Mouse (Mus musculus): ENCODE measurements around the gene H2al2a. TPM values are rescaled to one million over a fixed set of nuclear protein-coding genes. Genes with fewer than 3 reads are reported as not detected.

The H2al2a gene
- polyA plus RNA-seq, 1 experiment from 2014 or later, result not detected

DNA sequence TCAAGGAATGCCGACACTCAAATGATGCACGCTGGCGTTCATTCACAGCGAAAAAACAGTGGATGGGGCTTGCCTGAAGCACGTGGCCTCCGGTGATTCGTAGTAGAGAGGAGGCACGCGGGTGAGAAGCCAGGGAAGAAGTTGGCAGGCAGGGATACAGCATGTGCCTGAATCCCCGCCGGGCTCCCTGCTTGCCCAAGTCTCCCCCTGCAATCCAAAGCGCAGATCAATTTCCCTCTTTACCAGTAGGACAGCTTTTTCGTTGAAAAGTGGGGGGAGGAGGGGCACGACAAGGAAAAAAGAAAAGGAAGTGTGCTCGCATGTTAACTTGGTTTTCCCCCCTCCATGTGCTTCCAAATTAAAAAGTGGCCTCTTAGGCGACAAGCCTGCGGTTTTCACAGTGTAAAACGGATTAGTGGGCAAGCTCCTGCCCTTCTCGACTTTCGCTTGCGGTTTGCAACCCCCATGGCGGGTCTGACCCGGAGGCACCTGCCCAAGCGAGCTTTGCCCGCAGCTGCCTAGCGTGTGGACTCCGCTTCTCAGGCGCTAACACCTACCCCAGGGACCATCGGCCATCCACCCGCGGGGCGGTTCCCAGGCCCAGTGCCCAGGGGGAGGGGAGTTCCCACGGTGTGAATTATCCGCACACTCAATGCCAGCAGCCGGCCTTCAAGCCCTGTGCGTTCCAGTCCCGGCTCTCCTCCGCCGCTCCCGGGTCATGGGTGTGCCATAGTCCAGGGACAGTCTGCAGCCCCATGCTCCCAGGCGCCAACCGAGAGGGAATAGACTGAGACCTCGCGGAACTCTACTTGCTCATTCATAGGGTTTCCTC lies 29.6 kb upstream of the H2al2a start:
- no peaks in the 10 kb centered on the region for H3K36me3 ChIP-seq (replicated peaks)
- peak overlapping the region; percentile 43; the same call in 1 of the 2 replicates for H3K9ac ChIP-seq
- no peak for ATAC-seq (ENCODE audit: insufficient read depth)
- peaks cover 68% of the 10 kb centered on the region for H3K27me3 ChIP-seq
- H3K4me3 ChIP-seq (replicated peaks), result peak overlapping the region; percentile 63
- H3K27ac ChIP-seq (replicated peaks), result 0 out of 2 replicates have a peak overlapping the region, but pooled peaks have one; percentile 33
- H3K4me2 ChIP-seq, result peak overlapping the region; percentile 87
- no peaks in the 10 kb centered on the region for H3K9me3 ChIP-seq (replicated peaks)
- H3K4me1 ChIP-seq (replicated peaks), result peaks cover 35% of the 10 kb centered on the region
- under 1% methylated on average over 44 of the region's 44 CpGs for WGBS (ENCODE audit: insufficient replicate concordance)

DNA sequence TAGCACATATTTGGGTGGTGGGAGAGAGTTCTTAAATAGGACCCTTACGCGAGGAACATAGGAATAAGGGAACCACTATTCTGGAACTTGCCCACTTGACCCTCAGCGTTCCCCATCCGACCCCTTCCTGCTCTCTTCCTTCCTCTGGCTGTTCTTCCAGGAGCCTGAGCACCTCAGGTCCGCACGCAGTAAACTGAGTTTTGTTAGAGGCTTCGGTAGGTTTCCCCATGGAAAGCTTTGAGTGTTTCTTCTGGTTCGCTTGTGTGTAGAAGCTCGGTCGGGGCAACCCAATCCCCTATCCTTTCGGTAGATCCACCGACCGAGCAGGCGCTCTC lies 29.0 kb upstream of the H2al2a start:
- H3K27ac ChIP-seq (replicated peaks), result no peak overlapping the region
- peaks cover 35% of the 10 kb centered on the region for H3K4me1 ChIP-seq (replicated peaks)
- peaks cover 63% of the 10 kb centered on the region for H3K27me3 ChIP-seq
- 2% methylated on average over 14 of the region's 14 CpGs for WGBS (ENCODE audit: insufficient replicate concordance)
- no peaks in the 10 kb centered on the region for H3K36me3 ChIP-seq (replicated peaks)
- peak overlapping the region; percentile 43; the same call in 1 of the 2 replicates for H3K9ac ChIP-seq
- H3K4me2 ChIP-seq, result peak overlapping the region; percentile 87
- peak overlapping the region; percentile 63 for H3K4me3 ChIP-seq (replicated peaks)
- no peak for ATAC-seq (ENCODE audit: insufficient read depth)
- H3K9me3 ChIP-seq (replicated peaks), result no peaks in the 10 kb centered on the region

DNA sequence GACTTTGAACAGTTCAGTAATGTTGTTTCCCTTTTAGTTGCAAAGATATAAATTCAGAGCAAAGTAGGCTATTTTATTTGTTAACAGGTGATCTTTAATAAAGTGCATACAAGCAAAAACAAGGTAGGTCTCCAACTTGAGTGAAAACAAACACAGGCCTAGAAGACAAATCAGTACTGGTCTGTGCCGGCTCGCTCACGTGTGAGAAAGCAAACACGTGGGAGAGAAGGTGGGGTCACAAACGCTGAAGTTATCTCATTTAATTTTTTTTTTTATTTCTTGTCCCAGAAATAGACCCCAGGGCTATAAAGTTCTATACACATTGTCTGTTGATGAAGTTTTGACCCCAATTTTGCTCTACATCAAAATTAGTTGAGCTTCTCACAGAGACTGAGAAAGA lies 28.4 kb upstream of the H2al2a start:
- Histone ChIP-seq H3K27ac (replicated peaks) (no peak overlapping the region), H3K36me3 (replicated peaks) (no peaks in the 10 kb centered on the region), H3K27me3 (peaks cover 56% of the 10 kb centered on the region), H3K4me2 (peak overlapping the region; percentile 87; the same call in 1 of the 2 replicates), H3K4me1 (replicated peaks) (peaks cover 35% of the 10 kb centered on the region), H3K9me3 (replicated peaks) (no peaks in the 10 kb centered on the region), H3K9ac (no peak overlapping the region), H3K4me3 (replicated peaks) (no peak overlapping the region)
- ATAC-seq (ENCODE audit: insufficient read depth), result no peak
- WGBS (ENCODE audit: insufficient replicate concordance), result 45% methylated on average over 5 of the region's 5 CpGs

DNA sequence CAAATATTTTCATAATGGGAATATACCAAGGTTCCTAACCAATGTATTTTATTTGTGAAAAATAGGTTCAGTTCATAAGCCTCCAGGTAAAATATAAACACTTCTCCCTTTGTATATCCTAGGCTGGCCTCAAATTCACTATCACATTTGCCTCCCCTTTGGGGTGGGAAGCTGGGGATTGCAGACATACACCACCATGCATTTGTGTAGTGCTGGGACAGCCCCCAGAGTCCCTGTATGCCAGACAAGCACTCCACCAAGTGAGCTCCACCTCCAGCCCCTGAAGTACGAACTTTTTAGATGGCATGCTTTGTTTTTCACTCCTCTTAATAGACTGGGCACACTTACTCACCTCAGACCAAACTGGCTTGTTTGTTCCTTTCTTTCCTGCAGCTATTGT lies 26.1 kb upstream of the H2al2a start:
- H3K27ac ChIP-seq (replicated peaks), result no peak overlapping the region
- no peak for ATAC-seq (ENCODE audit: insufficient read depth)
- H3K4me1 ChIP-seq (replicated peaks), result peaks cover 24% of the 10 kb centered on the region
- no peak overlapping the region for H3K4me3 ChIP-seq (replicated peaks)
- H3K9ac ChIP-seq, result no peak overlapping the region
- no peaks in the 10 kb centered on the region for H3K36me3 ChIP-seq (replicated peaks)
- peaks cover 35% of the 10 kb centered on the region for H3K27me3 ChIP-seq
- no peaks in the 10 kb centered on the region for H3K9me3 ChIP-seq (replicated peaks)
- 51% methylated on average over 1 of the region's 1 CpGs for WGBS (ENCODE audit: insufficient replicate concordance)
- H3K4me2 ChIP-seq, result no peak overlapping the region

DNA sequence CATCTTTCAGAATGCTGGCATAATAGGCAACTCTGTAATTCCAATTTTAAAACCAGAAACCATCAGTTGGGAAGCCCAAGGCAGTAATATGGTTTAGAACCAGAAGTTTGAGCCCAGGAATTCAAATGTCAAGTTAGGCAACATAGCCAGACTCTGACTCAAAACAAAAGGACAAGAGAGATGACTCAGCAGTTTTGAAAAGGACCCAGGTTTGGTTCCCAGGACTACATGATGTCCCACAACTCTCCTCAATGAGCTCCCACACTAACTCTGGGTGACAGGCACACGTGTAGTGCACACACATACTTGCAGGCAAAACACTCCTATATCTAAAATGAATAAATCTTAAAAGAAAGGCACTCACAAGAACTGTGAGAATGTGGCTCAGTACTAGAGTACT lies 22.4 kb upstream of the H2al2a start:
- 61% methylated on average over 1 of the region's 1 CpGs for WGBS (ENCODE audit: insufficient replicate concordance)

DNA sequence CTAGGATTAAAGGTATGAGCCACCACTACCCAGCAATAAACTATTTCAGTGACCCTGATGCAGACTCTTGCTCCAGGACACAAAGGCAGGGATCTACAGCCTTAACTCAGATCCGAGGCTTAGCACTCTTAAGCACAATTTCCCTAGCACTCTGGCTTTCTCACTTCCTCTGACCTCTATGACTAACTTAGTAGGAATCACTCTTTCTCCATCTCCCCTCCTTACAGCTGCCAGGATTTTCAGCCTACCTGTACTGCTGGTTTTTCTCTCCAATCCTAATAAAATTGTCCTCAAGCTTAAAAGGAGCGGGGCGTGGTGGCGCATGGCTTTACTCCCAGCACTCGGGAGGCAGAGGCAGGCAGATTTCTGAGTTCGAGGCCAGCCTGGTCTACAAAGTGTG lies 20.6 kb upstream of the H2al2a start:
- Histone ChIP-seq H3K9me3 (replicated peaks) (no peaks in the 10 kb centered on the region), H3K36me3 (replicated peaks) (no peaks in the 10 kb centered on the region), H3K4me3 (replicated peaks) (no peak overlapping the region), H3K27me3 (no peaks in the 10 kb centered on the region), H3K4me2 (no peak overlapping the region), H3K9ac (no peak overlapping the region), H3K4me1 (replicated peaks) (no peaks in the 10 kb centered on the region), H3K27ac (replicated peaks) (no peak overlapping the region)
- 75% methylated on average over 6 of the region's 6 CpGs for WGBS (ENCODE audit: insufficient replicate concordance)
- no peak for ATAC-seq (ENCODE audit: insufficient read depth)

More for the DNA sequence above, 22.4 kb upstream of the H2al2a start:
- Histone ChIP-seq H3K4me2 (no peak overlapping the region), H3K9ac (no peak overlapping the region), H3K36me3 (replicated peaks) (no peaks in the 10 kb centered on the region), H3K9me3 (replicated peaks) (no peaks in the 10 kb centered on the region), H3K27ac (replicated peaks) (no peak overlapping the region), H3K27me3 (peaks cover 3% of the 10 kb centered on the region), H3K4me1 (replicated peaks) (no peaks in the 10 kb centered on the region), H3K4me3 (replicated peaks) (no peak overlapping the region)
- no peak for ATAC-seq (ENCODE audit: insufficient read depth)

DNA sequence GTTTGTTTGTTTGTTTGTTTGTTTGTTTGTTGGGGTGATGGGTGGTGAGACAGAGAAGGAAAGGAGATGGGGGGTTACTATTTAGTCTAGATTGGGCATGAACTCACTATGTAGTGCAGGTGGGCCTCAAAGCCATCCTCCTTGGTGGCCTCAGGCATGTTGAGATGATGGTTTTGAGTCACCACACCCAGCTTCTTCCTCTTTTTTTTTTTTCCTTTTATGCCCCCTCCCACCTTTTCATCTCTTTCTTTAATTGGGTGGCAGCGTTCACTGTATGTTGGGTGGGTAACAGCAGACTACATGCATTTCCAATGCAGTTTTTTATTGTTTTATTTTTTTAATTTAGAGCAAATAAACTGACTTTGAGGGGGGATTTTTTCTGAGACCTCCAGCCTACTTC lies 19.9 kb upstream of the H2al2a start:
- 69% methylated on average over 1 of the region's 1 CpGs for WGBS (ENCODE audit: insufficient replicate concordance)
- H3K36me3 ChIP-seq (replicated peaks), result no peaks in the 10 kb centered on the region
- H3K9ac ChIP-seq, result no peak overlapping the region
- H3K4me3 ChIP-seq (replicated peaks), result no peak overlapping the region
- no peak overlapping the region for H3K27ac ChIP-seq (replicated peaks)
- no peak overlapping the region for H3K4me2 ChIP-seq
- ATAC-seq (ENCODE audit: insufficient read depth), result no peak
- no peaks in the 10 kb centered on the region for H3K27me3 ChIP-seq
- H3K4me1 ChIP-seq (replicated peaks), result no peaks in the 10 kb centered on the region
- no peaks in the 10 kb centered on the region for H3K9me3 ChIP-seq (replicated peaks)

DNA sequence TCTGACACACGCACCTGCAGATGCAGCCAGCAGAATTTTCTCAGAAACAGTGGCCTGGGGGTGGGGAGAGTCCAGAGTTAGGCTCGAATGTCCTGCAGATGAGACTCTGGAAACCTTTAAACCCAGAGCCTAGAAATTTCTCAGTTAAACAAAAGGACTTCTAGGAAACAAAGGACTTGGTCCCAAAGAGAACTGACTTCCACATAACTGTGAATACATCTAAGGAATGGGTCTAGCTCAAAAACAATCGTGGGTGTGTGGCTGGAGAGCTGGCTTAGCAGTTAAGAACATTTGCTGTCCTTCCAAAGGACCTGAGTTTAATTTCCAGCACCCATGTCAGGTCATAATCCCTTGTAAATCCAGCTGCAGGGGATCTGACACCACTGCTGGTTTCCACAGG lies 18.8 kb upstream of the H2al2a start:
- Histone ChIP-seq H3K4me1 (replicated peaks) (no peaks in the 10 kb centered on the region), H3K9ac (no peak overlapping the region), H3K36me3 (replicated peaks) (no peaks in the 10 kb centered on the region), H3K4me2 (no peak overlapping the region), H3K27ac (replicated peaks) (no peak overlapping the region), H3K9me3 (replicated peaks) (no peaks in the 10 kb centered on the region), H3K27me3 (no peaks in the 10 kb centered on the region), H3K4me3 (replicated peaks) (no peak overlapping the region)
- ATAC-seq (ENCODE audit: insufficient read depth), result no peak
- 48% methylated on average over 3 of the region's 3 CpGs for WGBS (ENCODE audit: insufficient replicate concordance)

DNA sequence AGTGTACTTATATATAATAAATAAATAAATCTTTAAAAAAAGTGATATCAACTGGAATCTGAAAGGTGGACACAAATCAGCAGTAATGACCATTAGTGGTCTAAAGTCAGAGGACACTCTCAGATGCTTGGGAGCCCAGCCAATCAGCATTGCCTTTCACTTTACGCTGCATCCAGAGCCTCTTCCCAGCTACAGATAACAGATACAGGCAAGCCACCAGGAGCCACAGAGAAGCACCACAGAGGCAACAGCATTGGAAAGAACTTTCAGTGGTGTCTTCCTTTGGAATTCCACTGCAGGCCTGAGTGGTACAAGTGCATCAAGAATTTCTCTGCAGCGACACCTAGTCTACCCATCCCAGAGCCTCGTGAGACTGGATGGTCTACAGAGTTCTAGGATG lies 16.1 kb upstream of the H2al2a start:
- no peak overlapping the region for H3K4me3 ChIP-seq (replicated peaks)
- H3K27ac ChIP-seq (replicated peaks), result no peak overlapping the region
- no peak overlapping the region for H3K4me2 ChIP-seq
- H3K27me3 ChIP-seq, result no peaks in the 10 kb centered on the region
- no peak overlapping the region for H3K9ac ChIP-seq
- no peaks in the 10 kb centered on the region for H3K4me1 ChIP-seq (replicated peaks)
- no peaks in the 10 kb centered on the region for H3K36me3 ChIP-seq (replicated peaks)
- ATAC-seq (ENCODE audit: insufficient read depth), result no peak
- 74% methylated on average over 3 of the region's 3 CpGs for WGBS (ENCODE audit: insufficient replicate concordance)
- no peaks in the 10 kb centered on the region for H3K9me3 ChIP-seq (replicated peaks)

DNA sequence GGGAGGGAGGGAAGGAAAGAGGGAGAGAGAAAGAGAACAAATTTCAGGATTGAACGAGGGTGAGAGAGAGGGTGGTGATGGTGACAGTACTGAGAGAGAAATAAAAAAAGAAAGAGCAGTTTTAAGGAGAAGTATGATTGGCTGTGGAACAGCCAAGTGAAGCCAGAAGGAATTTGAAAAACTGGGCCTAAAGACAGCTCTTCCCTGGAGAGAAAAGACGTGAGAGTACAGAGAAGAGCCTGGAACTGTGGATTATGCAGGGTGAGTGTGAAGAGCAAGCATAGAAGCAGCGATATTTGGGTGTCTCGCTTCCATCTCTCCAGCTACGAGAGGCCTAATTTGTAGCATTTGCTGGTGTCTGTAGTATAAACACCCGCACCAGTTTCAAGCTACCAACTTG lies 14.5 kb upstream of the H2al2a start:
- 67% methylated on average over 6 of the region's 6 CpGs for WGBS (ENCODE audit: insufficient replicate concordance)
- no peak for ATAC-seq (ENCODE audit: insufficient read depth)
- no peak overlapping the region for H3K9ac ChIP-seq
- no peaks in the 10 kb centered on the region for H3K36me3 ChIP-seq (replicated peaks)
- H3K9me3 ChIP-seq (replicated peaks), result no peaks in the 10 kb centered on the region
- no peak overlapping the region for H3K4me2 ChIP-seq
- H3K4me1 ChIP-seq (replicated peaks), result no peaks in the 10 kb centered on the region
- H3K27ac ChIP-seq (replicated peaks), result no peak overlapping the region
- H3K4me3 ChIP-seq (replicated peaks), result no peak overlapping the region
- no peaks in the 10 kb centered on the region for H3K27me3 ChIP-seq

DNA sequence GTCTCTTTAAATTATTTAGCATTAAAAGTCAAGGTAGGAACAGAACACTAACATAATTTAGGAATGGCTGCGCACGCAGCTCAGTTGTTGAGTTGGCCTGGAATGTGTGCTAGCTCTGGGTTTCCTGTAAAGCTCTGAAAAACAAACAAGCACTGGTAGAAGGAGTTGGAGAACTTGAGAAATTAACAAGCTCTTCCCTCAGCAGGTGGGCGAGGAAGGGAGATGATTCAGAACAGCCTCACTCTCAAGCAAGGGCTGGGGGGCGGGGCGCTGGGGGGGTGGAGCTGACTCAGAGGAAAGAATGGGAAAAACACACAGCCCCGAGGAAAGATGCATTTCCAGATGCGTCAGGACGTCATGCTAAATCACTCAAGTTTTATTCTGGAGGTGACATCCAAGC lies 8.4 kb upstream of the H2al2a start:
- H3K4me2 ChIP-seq, result no peak overlapping the region
- H3K27me3 ChIP-seq, result no peaks in the 10 kb centered on the region
- no peak overlapping the region for H3K4me3 ChIP-seq (replicated peaks)
- no peaks in the 10 kb centered on the region for H3K4me1 ChIP-seq (replicated peaks)
- H3K9ac ChIP-seq, result no peak overlapping the region
- no peaks in the 10 kb centered on the region for H3K9me3 ChIP-seq (replicated peaks)
- no peak for ATAC-seq (ENCODE audit: insufficient read depth)
- H3K36me3 ChIP-seq (replicated peaks), result no peaks in the 10 kb centered on the region
- WGBS (ENCODE audit: insufficient replicate concordance), result 39% methylated on average over 8 of the region's 8 CpGs
- no peak overlapping the region for H3K27ac ChIP-seq (replicated peaks)

DNA sequence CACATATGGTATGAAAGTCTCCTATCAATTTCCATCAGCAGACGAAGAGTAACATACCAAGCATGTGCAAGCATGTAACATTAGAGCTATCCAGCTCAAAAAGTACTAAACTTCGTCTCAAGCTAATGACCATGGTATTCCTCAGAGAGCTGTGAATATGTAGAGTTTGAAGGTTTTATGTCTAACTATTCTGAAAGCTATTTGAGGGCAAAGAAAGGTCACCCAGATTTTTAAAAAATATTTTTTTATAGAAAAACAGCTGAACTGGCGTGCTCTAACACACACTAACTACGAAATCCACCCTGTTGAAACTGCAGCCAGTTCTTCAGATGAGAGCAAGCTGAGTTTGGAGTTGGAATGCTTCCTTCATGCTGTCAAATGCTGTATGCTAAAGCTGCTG lies 7.5 kb upstream of the H2al2a start:
- H3K9me3 ChIP-seq (replicated peaks), result no peaks in the 10 kb centered on the region
- ATAC-seq (ENCODE audit: insufficient read depth), result no peak
- H3K36me3 ChIP-seq (replicated peaks), result no peaks in the 10 kb centered on the region
- H3K4me3 ChIP-seq (replicated peaks), result no peak overlapping the region
- WGBS (ENCODE audit: insufficient replicate concordance), result 67% methylated on average over 4 of the region's 4 CpGs
- H3K4me2 ChIP-seq, result no peak overlapping the region
- H3K27ac ChIP-seq (replicated peaks), result no peak overlapping the region
- no peak overlapping the region for H3K9ac ChIP-seq
- no peaks in the 10 kb centered on the region for H3K4me1 ChIP-seq (replicated peaks)
- no peaks in the 10 kb centered on the region for H3K27me3 ChIP-seq

Data from liver, embryonic 15.5 days (tissue).